16 mouse cellular contexts compared by ENCODE assay signal in the genomic region with DNA sequence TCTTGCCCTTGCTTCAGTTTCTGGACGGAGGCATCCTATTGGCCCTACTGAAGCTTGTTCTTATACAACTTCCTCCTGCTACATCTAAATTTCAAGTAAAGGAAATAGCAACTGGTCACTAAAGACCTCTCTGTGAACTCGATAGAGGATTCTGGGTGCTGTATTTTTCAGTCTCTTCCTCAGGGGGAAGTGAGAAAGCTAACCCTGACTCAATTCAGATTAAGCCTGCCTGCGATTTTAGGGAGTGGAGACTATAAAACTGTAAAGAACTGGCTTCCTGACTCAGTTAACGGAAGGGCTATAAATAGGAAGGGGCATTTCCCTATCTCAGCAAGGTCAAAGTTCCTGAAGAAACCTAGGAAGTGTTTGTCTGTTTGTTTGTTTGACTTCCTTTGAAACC. TPM values are rescaled to one million over a fixed set of nuclear protein-coding genes. Genes with fewer than 3 reads are reported as not detected.
DNase-seq lines count a peak whose midpoint lies in the region; ATAC-seq and TF ChIP-seq lines count a peak whose summit lies in the region.
"Had no signal": no experiment of that assay in that cellular context is flagged by ENCODE, and none has a peak within 500 bp of the region (broad histone marks: within the 10 kb centered on the region; RNA-seq: fewer than 3 reads in every experiment).

No protein-coding gene starts in this region.

- no peak overlapping the region for H3K4me3 ChIP-seq in kidney, postnatal 0 days (replicated peaks; ENCODE audit: low read depth, low read length)
- H3K4me3 ChIP-seq in stomach, embryonic 16.5 days (replicated peaks; ENCODE audit: low read length) = no peak overlapping the region
- no peak overlapping the region for H3K4me3 ChIP-seq in stomach, postnatal 0 days (ENCODE audit: low read depth, low read length)
- H3K4me3 ChIP-seq: left cerebral cortex, adult 2 months; limb, embryonic 12.5 days; neural tube, embryonic 13.5 days had no signal

- ATAC-seq in kidney, postnatal 0 days (replicated peaks; ENCODE audit: low FRiP score, low read depth) = no peak
- ATAC-seq in stomach, embryonic 16.5 days (ENCODE audit: insufficient read depth, low FRiP score) = no peak
- ATAC-seq in stomach, postnatal 0 days (ENCODE audit: low FRiP score, low TSS enrichment) = no peak
- ATAC-seq: hindbrain, embryonic 16.5 days; midbrain, embryonic 16.5 days had no signal

- no peaks in the 10 kb centered on the region for H3K27me3 ChIP-seq in kidney, postnatal 0 days (ENCODE audit: insufficient read depth, low read length)
- H3K27me3 ChIP-seq in stomach, embryonic 16.5 days (ENCODE audit: control insufficient read depth, insufficient read depth, low read length) = no peaks in the 10 kb centered on the region
- no peaks in the 10 kb centered on the region for H3K27me3 ChIP-seq in stomach, postnatal 0 days (ENCODE audit: control insufficient read depth, insufficient read depth, low read length)
- H3K27me3 ChIP-seq: limb, embryonic 12.5 days; neural tube, embryonic 13.5 days had no signal

- TF ChIP-seq CTCF in kidney, postnatal 0 days (IDR thresholded peaks at IDR 0.05; ENCODE audit: low read depth) = no peak
- no peak for TF ChIP-seq CTCF in stomach, postnatal 0 days (IDR thresholded peaks at IDR 0.05; ENCODE audit: low read depth)

- no peak overlapping the region for H3K4me2 ChIP-seq in kidney, postnatal 0 days (ENCODE audit: low read length)
- H3K4me2 ChIP-seq in stomach, embryonic 16.5 days (ENCODE audit: low read depth, low read length) = no peak overlapping the region
- no peak overlapping the region for H3K4me2 ChIP-seq in stomach, postnatal 0 days (replicated peaks; ENCODE audit: low read depth)
- H3K4me2 ChIP-seq: limb, embryonic 12.5 days; neural tube, embryonic 13.5 days had no signal

- no peak for TF ChIP-seq EP300 in stomach, postnatal 0 days (optimal IDR thresholded peaks at IDR 0.05)

- H3K9me3 ChIP-seq in kidney, postnatal 0 days (replicated peaks; ENCODE audit: low read length) = no peaks in the 10 kb centered on the region
- H3K9me3 ChIP-seq in stomach, embryonic 16.5 days (replicated peaks; ENCODE audit: control insufficient read depth, low read length) = no peaks in the 10 kb centered on the region
- H3K9me3 ChIP-seq in stomach, postnatal 0 days (ENCODE audit: control insufficient read depth, low read length) = no peaks in the 10 kb centered on the region
- H3K9me3 ChIP-seq: limb, embryonic 12.5 days; neural tube, embryonic 13.5 days had no signal

- WGBS in kidney, postnatal 0 days = 46% methylated on average over 4 of the region's 4 CpGs
- WGBS in stomach, embryonic 16.5 days = 75% methylated on average over 4 of the region's 4 CpGs
- WGBS in stomach, postnatal 0 days = 83% methylated on average over 4 of the region's 4 CpGs

- H3K9ac ChIP-seq in kidney, postnatal 0 days (ENCODE audit: low read depth, low read length) = no peak overlapping the region
- H3K9ac ChIP-seq in stomach, embryonic 16.5 days (ENCODE audit: low read length) = no peak overlapping the region
- H3K9ac ChIP-seq in stomach, postnatal 0 days (ENCODE audit: low read length) = no peak overlapping the region
- H3K9ac ChIP-seq: limb, embryonic 12.5 days; neural tube, embryonic 13.5 days had no signal

- intact Hi-C loops in heart, postnatal 25 days (cut with DNase I) = loop anchor here (5.0 kb wide), 1 partner anchor 45 kb away; no protein-coding TSS in a partner anchor

- H3K4me1 ChIP-seq in kidney, postnatal 0 days (replicated peaks; ENCODE audit: insufficient read depth, low read length) = peaks cover 6% of the 10 kb centered on the region; the same call in 1 of the 2 replicates
- H3K4me1 ChIP-seq in stomach, embryonic 16.5 days (ENCODE audit: control insufficient read depth, insufficient read depth, low read length) = 0 out of 2 replicates have a peak, but pooled peaks cover 5% of the 10 kb centered on the region
- no peaks in the 10 kb centered on the region for H3K4me1 ChIP-seq in stomach, postnatal 0 days (replicated peaks; ENCODE audit: control insufficient read depth, insufficient read depth)

- H3K27ac ChIP-seq in kidney, postnatal 0 days = peak overlapping the region; percentile 40; the same call in 1 of the 2 replicates
- peak overlapping the region; percentile 11; the same call in 1 of the 2 replicates for H3K27ac ChIP-seq in stomach, embryonic 16.5 days (ENCODE audit: low read length)
- H3K27ac ChIP-seq in stomach, postnatal 0 days (replicated peaks) = no peak overlapping the region
- H3K27ac ChIP-seq: left cerebral cortex, adult 2 months; limb, embryonic 12.5 days; neural tube, embryonic 13.5 days had no signal

- peak; percentile 90 for DNase-seq in heart, adult 11 months
- no peak for DNase-seq in heart, postnatal 25 days (ENCODE audit: low spot score)
- DNase-seq in kidney, postnatal 0 days (ENCODE audit: low spot score) = peak; percentile 44
- DNase-seq in kidney, postnatal 10 days = no peak
- no peak for DNase-seq in stomach, postnatal 0 days (ENCODE audit: low spot score)
- no peak for DNase-seq in cerebellum, adult 9-11 months
- DNase-seq in adrenal gland, postnatal 25 days = no peak
- DNase-seq: gastrocnemius, postnatal 14 days; heart, postnatal 14 days; retina, postnatal 1 day had no signal

- H3K36me3 ChIP-seq in kidney, postnatal 0 days (ENCODE audit: insufficient read depth, low read length) = no peaks in the 10 kb centered on the region
- no peaks in the 10 kb centered on the region for H3K36me3 ChIP-seq in stomach, embryonic 16.5 days (ENCODE audit: control insufficient read depth, insufficient read depth, low read length)
- no peaks in the 10 kb centered on the region for H3K36me3 ChIP-seq in stomach, postnatal 0 days (ENCODE audit: control insufficient read depth, insufficient read depth, low read length)
- H3K36me3 ChIP-seq: limb, embryonic 12.5 days; neural tube, embryonic 13.5 days had no signal

RNA-seq across cellular contexts. Expression of gene Sash1, which starts 26.3 kb away (rescaled TPM):
- total RNA-seq in heart, postnatal 25 days (2021) = 10 to 100 TPM; 26.8 to 31.1 TPM
- polyA plus RNA-seq in kidney, postnatal 0 days (2015; fragmentation: Nextera tagmentation; extraction: Ambion mirVana) = 5.5 and 5.9 TPM in 2 replicates
- polyA plus RNA-seq in stomach, embryonic 16.5 days (2015; fragmentation: Nextera tagmentation; extraction: Ambion mirVana) = 2.9 and 3.4 TPM in 2 replicates
- 2.8 and 3.8 TPM in 2 replicates for polyA plus RNA-seq in stomach, postnatal 0 days (2015; fragmentation: Nextera tagmentation; extraction: Ambion mirVana)
- total RNA-seq in adrenal gland, postnatal 25 days (2021) = 21.9 and 28.1 TPM in 2 replicates

Comparison
In these comparisons a context has a peak if more than half of its experiments do, and no peak if none do; other contexts are left out.
1. DNase-seq: peak in heart, adult 11 months (single experiment) and kidney, postnatal 0 days (single experiment); none in heart, postnatal 25 days (single experiment), kidney, postnatal 10 days (single experiment), stomach, postnatal 0 days (single experiment), cerebellum, adult 9-11 months (single experiment) and adrenal gland, postnatal 25 days (single experiment).